Mouse (Mus musculus) naive thymus-derived CD4-positive, alpha-beta T cell, adult 2 months (primary cell): ENCODE data around the gene Itgb2l.

Experiments
- DNase-seq: peaks from one replicate; pipeline ENCODE4 v3.0.0-alpha.2; 2011; ENCODE audit warnings: low read depth

The Itgb2l gene

GRCm38 (mm10) chr16:96426671-96427070 is 16.7 kb downstream of the Itgb2l start:
- DNase-seq: no peak

GRCm38 (mm10) chr16:96425044-96425443 is 18.4 kb downstream of the Itgb2l start:
- DNase-seq: no peak

GRCm38 (mm10) chr16:96408064-96408465 is 35.4 kb downstream of the Itgb2l start:
- DNase-seq: no peak

GRCm38 (mm10) chr16:96406312-96406711 is 37.1 kb downstream of the Itgb2l start:
- DNase-seq: no peak

- no peak for DNase-seq
These were observed 41.1 kb downstream of the Itgb2l start for GRCm38 (mm10) chr16:96402294-96402693.

GRCm38 (mm10) chr16:96400046-96400445 is 43.4 kb downstream of the Itgb2l start:
- no peak for DNase-seq

GRCm38 (mm10) chr16:96398806-96399205 is 44.6 kb downstream of the Itgb2l start:
- no peak for DNase-seq

- DNase-seq: no peak
These were observed 47.3 kb downstream of the Itgb2l start for GRCm38 (mm10) chr16:96396013-96396650.

- no peak for DNase-seq
These were observed 47.9 kb downstream of the Itgb2l start for GRCm38 (mm10) chr16:96395516-96395915.

- DNase-seq: no peak
These were observed 52.3 kb downstream of the Itgb2l start for GRCm38 (mm10) chr16:96391070-96391469.

GRCm38 (mm10) chr16:96388481-96388880 is 54.9 kb downstream of the Itgb2l start:
- no peak for DNase-seq

GRCm38 (mm10) chr16:96387685-96388371 is 55.6 kb downstream of the Itgb2l start:
- DNase-seq: no peak

- no peak for DNase-seq
These were observed 58.7 kb downstream of the Itgb2l start for GRCm38 (mm10) chr16:96384741-96385140.

GRCm38 (mm10) chr16:96382496-96383181 is 60.8 kb downstream of the Itgb2l start:
- DNase-seq: no peak

GRCm38 (mm10) chr16:96381435-96381834 is 62.0 kb downstream of the Itgb2l start:
- no peak for DNase-seq

- DNase-seq: no peak
These were observed 65.3 kb downstream of the Itgb2l start for GRCm38 (mm10) chr16:96378111-96378510.

- DNase-seq: no peak
These were observed 67.1 kb downstream of the Itgb2l start for GRCm38 (mm10) chr16:96376342-96376741.

- DNase-seq: no peak
These were observed 67.9 kb downstream of the Itgb2l start for GRCm38 (mm10) chr16:96375538-96375937.

- DNase-seq: no peak
These were observed 70.7 kb downstream of the Itgb2l start for GRCm38 (mm10) chr16:96372752-96373118.
